Mouse (Mus musculus): ENCODE results near the gene Hand2. TPM values are rescaled to one million over a fixed set of nuclear protein-coding genes. Genes with fewer than 3 reads are reported as not detected.

The Hand2 gene
- polyA plus RNA-seq, 1 experiment from 2014 or later = not detected

- WGBS = under 1% methylated on average over 14 of the region's 14 CpGs
- Histone ChIP-seq H3K27me3 (ENCODE audit: low read depth, poor library complexity, severe bottlenecking) (peaks cover 100% of the 10 kb centered on the region), H3K9me3 (replicated peaks) (no peaks in the 10 kb centered on the region), H3K4me1 (peaks cover 12% of the 10 kb centered on the region), H3K27ac (replicated peaks) (no peak overlapping the region), H3K36me3 (no peaks in the 10 kb centered on the region), H3K4me3 (no peak overlapping the region)
- peak; percentile 30 for DNase-seq (ENCODE audit: low spot score)
Measured at GRCm38 (mm10) chr8:57339711-57340650, 19.2 kb downstream of the Hand2 start.

- Histone ChIP-seq H3K9me3 (replicated peaks) (no peaks in the 10 kb centered on the region), H3K4me1 (peaks cover 10% of the 10 kb centered on the region), H3K27ac (replicated peaks) (no peak overlapping the region), H3K36me3 (no peaks in the 10 kb centered on the region), H3K4me3 (peak overlapping the region; percentile 33), H3K27me3 (ENCODE audit: low read depth, poor library complexity, severe bottlenecking) (peaks cover 100% of the 10 kb centered on the region)
- WGBS = under 1% methylated on average over 41 of the region's 41 CpGs
- peak; percentile 65 for DNase-seq (ENCODE audit: low spot score)
Measured at GRCm38 (mm10) chr8:57340840-57341540, 20.2 kb downstream of the Hand2 start.

- H3K27ac ChIP-seq (replicated peaks) = no peak overlapping the region
- 1% methylated on average over 6 of the region's 6 CpGs for WGBS
Measured at GRCm38 (mm10) chr8:57341541-57341840, 20.7 kb downstream of the Hand2 start.

GRCm38 (mm10) chr8:57342386-57343090, 21.8 kb downstream of the Hand2 start:
- Histone ChIP-seq H3K36me3 (no peaks in the 10 kb centered on the region), H3K4me3 (no peak overlapping the region)
- 3% methylated on average over 10 of the region's 12 CpGs for WGBS

More at GRCm38 (mm10) chr8:57341541-57341840, 20.7 kb downstream of the Hand2 start:
- Histone ChIP-seq H3K4me1 (peaks cover 10% of the 10 kb centered on the region), H3K27me3 (ENCODE audit: low read depth, poor library complexity, severe bottlenecking) (peaks cover 100% of the 10 kb centered on the region), H3K9me3 (replicated peaks) (no peaks in the 10 kb centered on the region), H3K36me3 (no peaks in the 10 kb centered on the region), H3K4me3 (no peak overlapping the region)
- peak; percentile 36 for DNase-seq (ENCODE audit: low spot score)

GRCm38 (mm10) chr8:57343731-57344315, 23.0 kb downstream of the Hand2 start:
- H3K36me3 ChIP-seq = no peaks in the 10 kb centered on the region
- H3K4me3 ChIP-seq = no peak overlapping the region
- H3K9me3 ChIP-seq (replicated peaks) = no peaks in the 10 kb centered on the region
- no peak overlapping the region for H3K27ac ChIP-seq (replicated peaks)
- H3K27me3 ChIP-seq (ENCODE audit: low read depth, poor library complexity, severe bottlenecking) = peaks cover 100% of the 10 kb centered on the region
- WGBS = 2% methylated on average over 6 of the region's 6 CpGs
- H3K4me1 ChIP-seq = peaks cover 10% of the 10 kb centered on the region
- peak; percentile 20 for DNase-seq (ENCODE audit: low spot score)

More at GRCm38 (mm10) chr8:57342386-57343090, 21.8 kb downstream of the Hand2 start:
- Histone ChIP-seq H3K27me3 (ENCODE audit: low read depth, poor library complexity, severe bottlenecking) (peaks cover 100% of the 10 kb centered on the region), H3K27ac (replicated peaks) (no peak overlapping the region), H3K4me1 (peaks cover 10% of the 10 kb centered on the region), H3K9me3 (replicated peaks) (no peaks in the 10 kb centered on the region)
- peak; percentile 30 for DNase-seq (ENCODE audit: low spot score)

GRCm38 (mm10) chr8:57344956-57345870, 24.4 kb downstream of the Hand2 start:
- H3K9me3 ChIP-seq (replicated peaks) = no peaks in the 10 kb centered on the region
- H3K4me1 ChIP-seq = peaks cover 10% of the 10 kb centered on the region
- peak; percentile 55 for DNase-seq (ENCODE audit: low spot score)
- peaks cover 100% of the 10 kb centered on the region for H3K27me3 ChIP-seq (ENCODE audit: low read depth, poor library complexity, severe bottlenecking)
- H3K4me3 ChIP-seq = no peak overlapping the region
- no peaks in the 10 kb centered on the region for H3K36me3 ChIP-seq
- WGBS = 1% methylated on average over 23 of the region's 23 CpGs
- H3K27ac ChIP-seq (replicated peaks) = no peak overlapping the region

GRCm38 (mm10) chr8:57346371-57346770, 25.6 kb downstream of the Hand2 start:
- Histone ChIP-seq H3K36me3 (no peaks in the 10 kb centered on the region), H3K4me3 (no peak overlapping the region), H3K27me3 (ENCODE audit: low read depth, poor library complexity, severe bottlenecking) (peaks cover 100% of the 10 kb centered on the region), H3K4me1 (no peaks in the 10 kb centered on the region; the same call in 1 of the 2 replicates), H3K9me3 (replicated peaks) (no peaks in the 10 kb centered on the region), H3K27ac (replicated peaks) (no peak overlapping the region)
- peak; percentile 28 for DNase-seq (ENCODE audit: low spot score)
- WGBS = 5% methylated on average over 7 of the region's 7 CpGs

- peaks cover 100% of the 10 kb centered on the region for H3K27me3 ChIP-seq (ENCODE audit: low read depth, poor library complexity, severe bottlenecking)
- H3K9me3 ChIP-seq (replicated peaks) = no peaks in the 10 kb centered on the region
- H3K4me1 ChIP-seq = no peaks in the 10 kb centered on the region
- no peak overlapping the region for H3K4me3 ChIP-seq
- no peak overlapping the region for H3K27ac ChIP-seq (replicated peaks)
- 6% methylated on average over 5 of the region's 5 CpGs for WGBS
- peak; percentile 20 for DNase-seq (ENCODE audit: low spot score)
- H3K36me3 ChIP-seq = no peaks in the 10 kb centered on the region
Measured at GRCm38 (mm10) chr8:57347141-57347540, 26.4 kb downstream of the Hand2 start.

GRCm38 (mm10) chr8:57348251-57348650, 27.5 kb downstream of the Hand2 start:
- no peaks in the 10 kb centered on the region for H3K9me3 ChIP-seq (replicated peaks)
- H3K4me1 ChIP-seq = peaks cover 2% of the 10 kb centered on the region
- H3K27ac ChIP-seq (replicated peaks) = no peak overlapping the region
- no peak overlapping the region for H3K4me3 ChIP-seq
- peak; percentile 21 for DNase-seq (ENCODE audit: low spot score)
- 4% methylated on average over 4 of the region's 4 CpGs for WGBS
- H3K36me3 ChIP-seq = no peaks in the 10 kb centered on the region
- H3K27me3 ChIP-seq (ENCODE audit: low read depth, poor library complexity, severe bottlenecking) = peaks cover 100% of the 10 kb centered on the region

- peak; percentile 19 for DNase-seq (ENCODE audit: low spot score)
- Histone ChIP-seq H3K36me3 (no peaks in the 10 kb centered on the region), H3K4me3 (no peak overlapping the region), H3K4me1 (peaks cover 7% of the 10 kb centered on the region), H3K27ac (replicated peaks) (no peak overlapping the region), H3K27me3 (ENCODE audit: low read depth, poor library complexity, severe bottlenecking) (peaks cover 100% of the 10 kb centered on the region), H3K9me3 (replicated peaks) (no peaks in the 10 kb centered on the region)
- WGBS = under 1% methylated on average over 23 of the region's 23 CpGs
Measured at GRCm38 (mm10) chr8:57348866-57349520, 28.2 kb downstream of the Hand2 start.

GRCm38 (mm10) chr8:57351861-57352260, 31.1 kb downstream of the Hand2 start:
- Histone ChIP-seq H3K4me3 (no peak overlapping the region), H3K27ac (replicated peaks) (no peak overlapping the region), H3K36me3 (no peaks in the 10 kb centered on the region), H3K27me3 (ENCODE audit: low read depth, poor library complexity, severe bottlenecking) (peaks cover 96% of the 10 kb centered on the region), H3K4me1 (peaks cover 8% of the 10 kb centered on the region), H3K9me3 (replicated peaks) (no peaks in the 10 kb centered on the region)
- 31% methylated on average over 2 of the region's 2 CpGs for WGBS
- DNase-seq (ENCODE audit: low spot score) = no peak

Measured in midbrain, embryonic 10.5 days (tissue).